Mouse (Mus musculus) hindbrain, postnatal 0 days (tissue): Measurements from ENCODE around the gene Synpo2. TPM values are rescaled to one million over a fixed set of nuclear protein-coding genes. Genes with fewer than 3 reads are reported as not detected.
A peak's percentile ranks its signal among the peaks of the same experiment; 100 is the strongest.
"Not testable (repeated sequence)": the region's sequence is repeated elsewhere in the genome, so short reads cannot be mapped to it uniquely, and the experiment has no call there.

Source experiments
- ATAC-seq: fragments of 200-750 bp; cut with Nextera tagmentation; 2 replicates; pipeline ENCODE4 v1.8.0; 2017; ENCODE audit warnings: mild to moderate bottlenecking, moderate TSS enrichment, moderate library complexity
- DNase-seq: peaks from one replicate; pipeline ENCODE4 v3.0.0-alpha.2; 2015; ENCODE audit warnings: low spot score
- H3K27ac ChIP-seq: fragments of 300-500 bp; sonication (generic); 2 replicates; pipeline ENCODE4 v1.5.1; 2014; ENCODE audit warnings: mild to moderate bottlenecking
- H3K27me3 ChIP-seq: fragments of 300-500 bp; sonication (generic); 2 replicates; pipeline ENCODE4 v1.6.1; 2014; ENCODE audit warnings: low read length, mixed read lengths; ENCODE audit not compliant: insufficient read depth
- H3K36me3 ChIP-seq: fragments of 300-500 bp; sonication (generic); 2 replicates; pipeline ENCODE4 v1.6.1; 2014; ENCODE audit warnings: low read length, mixed read lengths; ENCODE audit not compliant: insufficient read depth
- H3K4me1 ChIP-seq: fragments of 300-500 bp; sonication (generic); 2 replicates; pipeline ENCODE4 v1.6.1; 2014; ENCODE audit warnings: antibody characterized with exemption, low read length, mixed read lengths; ENCODE audit not compliant: insufficient read depth
- H3K4me2 ChIP-seq: fragments of 300-500 bp; sonication (generic); 2 replicates; pipeline ENCODE4 v1.6.1; 2014; ENCODE audit warnings: low read depth, mild to moderate bottlenecking, low read length, moderate library complexity, mixed read lengths
- H3K4me3 ChIP-seq: fragments of 300-500 bp; sonication (generic); 2 replicates; pipeline ENCODE4 v1.5.1; 2014; ENCODE audit warnings: low read length
- H3K9ac ChIP-seq: fragments of 300-500 bp; sonication (generic); replicated peaks from 2 replicates; pipeline ENCODE4 v1.6.1; 2014; ENCODE audit warnings: mild to moderate bottlenecking, low read length, moderate library complexity, mixed read lengths
- H3K9me3 ChIP-seq: fragments of 300-500 bp; sonication (generic); 2 replicates; pipeline ENCODE4 v1.6.1; 2016; ENCODE audit warnings: low read length, mixed read lengths
- CTCF ChIP-seq: IDR thresholded peaks from 2 replicates; pipeline ENCODE4 v1.5.1; 2016; ENCODE audit warnings: antibody characterized with exemption, control low read depth, low read depth
- WGBS: fragments of 180-500 bp; shearing (Covaris S2); extraction: QIAGEN DNeasy Blood & Tissue Kit; methylation state at CpG from one replicate; pipeline ENCODE4 v1.1.7; 2014; 5-methylcytosine and 5-hydroxymethylcytosine counted together
- polyA plus RNA-seq: library from polyadenylated mRNA; unstranded; fragments of >200 nt; fragmentation: Nextera tagmentation; extraction: Ambion mirVana; gene quantifications from 2 replicates; pipeline ENCODE4 v1.2.1, GENCODE M21; 2015
- total RNA-seq: library from RNA; depleted of rRNA; stranded (reverse); fragments of >200 nt; gene quantifications from 2 replicates; pipeline ENCODE4 v1.2.3, GENCODE M21; 2014

Gene Synpo2
- total and polyA plus RNA-seq, 2 experiments from 2014 or later, result 1.2 TPM

DNA sequence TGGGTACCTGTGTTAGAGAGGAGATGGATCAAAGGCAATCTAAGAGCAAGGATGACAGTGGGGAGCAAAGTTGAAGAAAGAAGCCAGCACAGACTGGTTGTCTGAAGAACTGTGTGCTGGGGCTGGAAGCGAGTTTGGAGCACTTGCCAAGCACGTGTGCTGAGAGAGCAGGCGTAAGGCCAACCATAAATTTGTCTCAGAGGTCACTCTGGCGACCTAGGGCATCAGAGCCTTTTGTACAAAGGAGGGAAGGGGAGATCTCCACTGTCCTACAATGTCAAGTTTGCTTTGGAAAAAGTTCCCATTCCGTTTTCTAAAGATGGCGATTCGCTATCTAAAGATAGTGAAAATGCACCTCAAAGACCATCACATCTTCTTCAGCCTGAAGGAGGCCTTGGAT, 107.9 kb downstream of the Synpo2 start:
- TF ChIP-seq CTCF, result no peak
- H3K4me1 ChIP-seq, result no peaks in the 10 kb centered on the region
- no peak overlapping the region for H3K4me3 ChIP-seq
- WGBS, result 67% methylated on average over 7 of the region's 7 CpGs
- no peaks in the 10 kb centered on the region for H3K9me3 ChIP-seq
- no peak overlapping the region for H3K4me2 ChIP-seq
- ATAC-seq (no peak), DNase-seq (no peak)
- H3K27me3 ChIP-seq, result no peaks in the 10 kb centered on the region
- H3K27ac ChIP-seq, result no peak overlapping the region
- H3K36me3 ChIP-seq, result no peaks in the 10 kb centered on the region
- no peak overlapping the region for H3K9ac ChIP-seq

DNA sequence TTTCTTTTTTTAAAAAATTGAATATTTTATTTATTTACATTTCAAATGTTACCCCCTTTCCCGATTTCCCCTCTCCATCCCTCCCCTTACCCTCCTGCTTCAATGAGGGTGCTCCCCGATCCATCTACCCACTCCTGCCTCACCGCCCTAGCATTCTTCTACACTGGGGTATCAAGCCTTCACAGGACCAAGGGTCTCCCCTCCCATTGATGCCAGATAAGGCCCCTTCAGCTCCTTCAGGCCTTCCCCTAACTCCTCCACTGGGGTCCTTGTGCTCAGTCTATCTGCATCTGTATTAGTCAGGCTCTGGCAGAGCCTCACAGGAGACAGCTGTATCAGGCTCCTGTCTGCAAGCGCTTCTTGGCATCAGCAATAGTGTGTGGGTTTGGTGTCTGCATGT, 109.2 kb downstream of the Synpo2 start:
- DNase-seq, H3K27ac ChIP-seq, H3K4me3 ChIP-seq, H3K4me2 ChIP-seq, ATAC-seq, H3K27me3 ChIP-seq, H3K4me1 ChIP-seq, H3K9ac ChIP-seq, H3K9me3 ChIP-seq, H3K36me3 ChIP-seq: not testable (repeated sequence)
- whole genome bisulfite sequencing, result 89% methylated on average over 4 of the region's 4 CpGs

DNA sequence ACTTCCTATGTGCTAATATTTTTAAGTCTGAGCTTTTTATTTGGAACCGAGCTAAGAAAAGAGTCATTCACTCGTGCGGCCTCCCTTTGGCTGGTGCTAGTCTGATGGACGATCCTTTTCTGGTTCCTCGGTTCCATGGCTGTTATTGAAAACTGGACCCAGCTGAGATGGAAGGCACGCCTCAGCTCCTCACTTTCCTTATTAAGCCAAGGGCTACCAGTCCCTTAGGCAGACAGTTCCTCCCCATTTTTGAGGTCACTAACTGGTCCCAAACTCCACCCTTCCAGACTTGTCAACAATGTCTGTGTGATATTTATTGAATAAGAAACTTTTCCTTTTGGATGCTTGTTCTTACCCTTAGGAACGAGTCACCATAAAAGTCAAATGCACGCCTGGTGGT, 112.1 kb downstream of the Synpo2 start:
- Histone ChIP-seq H3K27me3 (no peaks in the 10 kb centered on the region), H3K27ac (no peak overlapping the region), H3K9me3 (no peaks in the 10 kb centered on the region), H3K36me3 (no peaks in the 10 kb centered on the region), H3K4me3 (no peak overlapping the region), H3K4me2 (no peak overlapping the region), H3K9ac (no peak overlapping the region), H3K4me1 (no peaks in the 10 kb centered on the region)
- ATAC-seq (no peak), DNase-seq (no peak)
- WGBS, result 77% methylated on average over 8 of the region's 8 CpGs
- TF ChIP-seq CTCF, result no peak

DNA sequence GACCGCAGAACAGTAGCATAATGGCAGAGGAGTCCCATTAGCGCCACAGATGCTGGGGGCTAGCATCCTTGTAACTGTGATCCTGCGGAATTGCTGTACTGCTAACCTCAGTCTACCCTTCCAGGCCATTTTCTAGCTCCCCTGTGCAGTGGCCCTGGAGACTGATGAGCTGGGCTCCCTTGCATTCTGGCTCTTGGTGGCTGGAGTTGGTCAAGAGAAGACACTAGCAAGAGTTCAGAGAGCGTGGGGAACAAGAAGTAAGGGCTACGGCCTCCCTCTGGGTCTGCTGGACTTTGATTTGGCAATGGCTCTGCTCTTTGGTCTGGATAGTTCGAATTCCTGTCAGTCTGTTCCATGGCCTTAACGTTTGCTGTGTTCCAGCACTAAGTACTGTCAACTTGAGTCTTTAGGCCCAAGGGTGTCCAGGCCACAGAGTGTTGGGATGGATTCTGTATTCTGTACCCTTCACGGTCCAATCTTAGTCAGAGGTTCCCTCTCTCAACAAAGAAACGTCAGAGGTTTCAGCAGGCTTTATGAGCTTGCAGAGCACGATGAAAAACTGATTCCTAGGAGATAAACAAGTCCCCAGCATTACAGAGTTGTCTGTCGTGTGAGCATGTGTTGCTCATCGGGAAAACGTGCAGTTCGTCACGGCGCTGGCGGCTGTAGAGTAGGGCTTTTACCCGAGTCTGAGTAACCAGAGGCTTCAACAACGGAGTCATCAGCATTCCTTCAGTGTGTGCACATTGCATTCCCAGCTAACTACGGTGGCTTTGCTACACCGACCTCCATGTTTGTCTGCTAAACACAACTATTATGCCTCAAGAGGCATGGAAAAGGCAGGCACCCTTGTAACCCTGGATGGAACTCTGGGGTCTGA, 113.6 kb downstream of the Synpo2 start:
- H3K9me3 ChIP-seq, result no peaks in the 10 kb centered on the region
- H3K36me3 ChIP-seq, result no peaks in the 10 kb centered on the region
- no peak for ATAC-seq
- H3K4me1 ChIP-seq, result no peaks in the 10 kb centered on the region
- H3K9ac ChIP-seq, result no peak overlapping the region
- H3K4me3 ChIP-seq, result no peak overlapping the region
- no peak overlapping the region for H3K4me2 ChIP-seq
- DNase-seq, result no peak
- WGBS, result 87% methylated on average over 21 of the region's 21 CpGs
- H3K27ac ChIP-seq, result no peak overlapping the region
- H3K27me3 ChIP-seq, result no peaks in the 10 kb centered on the region
- TF ChIP-seq CTCF, result no peak

DNA sequence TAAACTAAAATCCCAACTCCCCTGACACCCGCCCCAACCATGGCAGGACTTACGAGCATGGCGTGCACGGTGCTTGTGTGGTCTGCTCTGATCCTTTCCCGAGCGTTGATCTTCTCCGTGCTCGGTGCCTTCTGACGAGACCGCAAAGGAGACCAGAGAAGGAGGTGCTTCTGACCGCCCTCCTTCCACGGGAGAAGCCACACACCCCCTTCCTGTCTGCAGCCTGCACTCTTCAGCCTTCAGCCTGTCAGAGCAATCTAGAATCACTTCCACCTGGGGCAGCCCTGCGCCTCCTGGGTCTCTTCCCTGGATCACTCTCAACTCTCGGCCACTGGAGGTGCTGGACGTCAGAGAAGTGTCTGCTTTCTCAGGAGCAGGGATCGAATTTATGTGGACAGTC, 119.0 kb downstream of the Synpo2 start:
- 0 out of 2 replicates have a peak overlapping the region, but pooled peaks have one; percentile 0 for H3K4me2 ChIP-seq
- no peak overlapping the region for H3K4me3 ChIP-seq
- DNase-seq, result no peak
- H3K9ac ChIP-seq, result no peak overlapping the region
- H3K9me3 ChIP-seq, result no peaks in the 10 kb centered on the region
- no peak overlapping the region for H3K27ac ChIP-seq
- 0 out of 2 replicates have a peak, but pooled peaks cover 6% of the 10 kb centered on the region for H3K4me1 ChIP-seq
- TF ChIP-seq CTCF, result no peak
- no peaks in the 10 kb centered on the region for H3K27me3 ChIP-seq
- H3K36me3 ChIP-seq, result no peaks in the 10 kb centered on the region
- ATAC-seq, result no peak
- WGBS, result 52% methylated on average over 16 of the region's 16 CpGs

GRCm38 (mm10) chr3:123115770-123116527, 120.0 kb downstream of the Synpo2 start:
- H3K36me3 ChIP-seq, result no peaks in the 10 kb centered on the region
- WGBS, result 19% methylated on average over 15 of the region's 15 CpGs
- H3K27me3 ChIP-seq, result no peaks in the 10 kb centered on the region
- 0 out of 2 replicates have a peak, but pooled peaks cover 6% of the 10 kb centered on the region for H3K4me1 ChIP-seq
- DNase-seq (peak; percentile 48), ATAC-seq (peak; percentile 53; the same call in 1 of the 2 replicates)
- H3K9ac ChIP-seq, result peak overlapping the region; percentile 21; the same call in 1 of the 2 replicates
- no peak overlapping the region for H3K27ac ChIP-seq
- peak overlapping the region; percentile 17 for H3K4me3 ChIP-seq
- H3K4me2 ChIP-seq, result peak overlapping the region; percentile 50
- peak; percentile 36; the same call in 1 of the 2 replicates for TF ChIP-seq CTCF
- no peaks in the 10 kb centered on the region for H3K9me3 ChIP-seq
